Mouse (Mus musculus) adrenal gland, postnatal 14 days (tissue): ENCODE results near the gene Rnpep. TPM values are rescaled to one million over a fixed set of nuclear protein-coding genes. Genes with fewer than 3 reads are reported as not detected.
A peak's percentile ranks its signal among the peaks of the same experiment; 100 is the strongest.
"Not testable (repeated sequence)": the region's sequence is repeated elsewhere in the genome, so short reads cannot be mapped to it uniquely, and the experiment has no call there.

Experiments used
- DNase-seq: peaks from one replicate; pipeline ENCODE4 v3.0.0; 2021; ENCODE audit warnings: mixed read lengths
- total RNA-seq: library from RNA; stranded (reverse); gene quantifications from 2 replicates; pipeline ENCODE4 v1.2.3, GENCODE M21; 2021

Rnpep gene
- total RNA-seq, 1 experiment from 2014 or later: 46.8 TPM

- DNase-seq: peak; percentile 88
These were observed 24.8 kb downstream of the Rnpep start for GRCm38 (mm10) chr1:135259128-135259436.

- peak; percentile 77 for DNase-seq
These were observed 25.3 kb downstream of the Rnpep start, which contains the start of gene Elf3 for GRCm38 (mm10) chr1:135258380-135259127. Gene Elf3, minus strand, starts transcription at chr1:135258568.

GRCm38 (mm10) chr1:135256299-135256698 lies 27.6 kb downstream of the Rnpep start:
- DNase-seq: peak; percentile 42

DNA sequence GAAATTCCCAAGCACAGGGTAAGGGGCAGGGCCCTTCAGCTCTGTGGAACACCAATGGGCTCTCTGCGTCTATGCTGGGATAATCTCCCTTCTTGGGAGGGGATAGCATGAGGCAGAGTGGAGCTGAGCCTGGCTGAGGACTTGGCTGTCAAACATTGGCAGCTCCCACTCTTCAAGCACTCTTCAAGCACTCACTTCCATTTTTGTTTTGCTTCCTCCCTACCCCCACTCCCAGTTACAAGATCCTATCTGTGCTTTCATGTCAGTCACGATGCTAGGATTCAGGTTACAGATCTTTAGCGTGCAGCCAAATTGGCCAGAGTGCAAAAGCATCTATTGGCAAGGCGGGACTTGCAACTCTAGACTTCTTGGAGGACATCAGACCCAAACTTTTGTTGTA lies 31.0 kb downstream of the Rnpep start:
- no peak for DNase-seq

DNA sequence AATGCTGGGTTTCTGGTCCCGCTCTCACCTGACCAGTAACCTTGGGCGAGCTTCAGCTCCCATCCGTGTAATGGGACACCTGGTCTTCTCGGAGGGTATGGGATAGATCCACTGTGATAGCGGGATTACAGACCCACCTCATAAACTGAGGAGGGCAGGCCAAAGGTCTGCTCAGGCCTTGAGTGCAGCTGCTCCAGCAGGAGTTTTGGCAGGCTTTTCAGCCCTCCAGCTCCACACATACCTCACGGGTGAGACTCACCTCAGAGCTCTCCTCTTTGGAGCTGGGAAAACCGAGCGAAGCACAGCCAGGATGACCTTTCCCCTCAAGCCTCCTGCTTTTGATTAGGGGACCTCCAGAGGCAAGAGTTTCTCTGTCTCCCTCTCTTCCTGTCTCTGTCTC lies 32.5 kb downstream of the Rnpep start:
- DNase-seq: no peak

- DNase-seq: no peak
These were observed 33.2 kb downstream of the Rnpep start for GRCm38 (mm10) chr1:135250706-135251105.

- peak; percentile 49 for DNase-seq
These were observed 35.4 kb downstream of the Rnpep start for GRCm38 (mm10) chr1:135248434-135248850.

- DNase-seq: no peak
These were observed 39.9 kb downstream of the Rnpep start for GRCm38 (mm10) chr1:135244014-135244413.

GRCm38 (mm10) chr1:135240206-135240605 lies 43.7 kb downstream of the Rnpep start:
- not testable (repeated sequence) for DNase-seq

GRCm38 (mm10) chr1:135237131-135237851 lies 46.6 kb downstream of the Rnpep start:
- DNase-seq: peak; percentile 78

DNA sequence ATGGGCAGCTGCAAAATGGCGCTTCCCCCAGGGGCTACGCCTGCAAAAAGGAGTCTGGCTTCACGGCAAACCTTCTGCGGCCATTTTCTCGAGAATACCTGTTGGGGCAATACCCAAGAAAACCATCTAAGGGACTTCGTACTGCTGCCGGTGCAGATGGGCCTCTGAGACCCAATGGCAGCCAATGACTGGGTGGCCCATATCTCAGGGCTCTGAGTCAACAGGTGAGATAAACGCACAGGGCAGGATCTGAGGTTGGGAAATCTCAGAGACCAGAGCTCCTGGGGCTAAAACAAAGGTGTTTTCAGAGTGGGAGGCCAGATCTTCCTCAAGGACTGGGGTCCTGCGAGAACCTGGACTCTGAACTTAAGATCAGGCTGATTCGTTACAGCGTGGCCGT lies 49.1 kb downstream of the Rnpep start:
- no peak for DNase-seq

GRCm38 (mm10) chr1:135233961-135234360 lies 49.9 kb downstream of the Rnpep start:
- no peak for DNase-seq

DNA sequence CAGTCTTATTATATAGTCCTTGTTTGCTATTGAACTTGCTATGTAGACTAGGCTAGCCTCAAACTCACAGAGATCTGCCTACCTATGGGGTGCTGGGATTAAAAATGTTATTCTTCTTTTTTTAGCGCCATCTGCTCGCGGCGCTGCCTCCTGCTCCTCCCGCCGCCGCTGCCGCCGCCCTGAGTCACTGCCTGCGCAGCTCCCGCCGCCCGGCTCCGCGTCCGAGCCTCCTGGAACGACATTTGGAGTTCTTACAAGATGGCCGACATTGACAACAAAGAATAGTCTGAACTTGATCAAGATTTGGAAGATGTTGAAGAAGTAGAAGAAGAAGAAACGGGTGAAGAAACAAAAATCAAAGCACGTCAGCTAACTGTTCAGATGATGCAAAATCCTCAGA lies 52.0 kb downstream of the Rnpep start:
- DNase-seq: not testable (repeated sequence)

DNA sequence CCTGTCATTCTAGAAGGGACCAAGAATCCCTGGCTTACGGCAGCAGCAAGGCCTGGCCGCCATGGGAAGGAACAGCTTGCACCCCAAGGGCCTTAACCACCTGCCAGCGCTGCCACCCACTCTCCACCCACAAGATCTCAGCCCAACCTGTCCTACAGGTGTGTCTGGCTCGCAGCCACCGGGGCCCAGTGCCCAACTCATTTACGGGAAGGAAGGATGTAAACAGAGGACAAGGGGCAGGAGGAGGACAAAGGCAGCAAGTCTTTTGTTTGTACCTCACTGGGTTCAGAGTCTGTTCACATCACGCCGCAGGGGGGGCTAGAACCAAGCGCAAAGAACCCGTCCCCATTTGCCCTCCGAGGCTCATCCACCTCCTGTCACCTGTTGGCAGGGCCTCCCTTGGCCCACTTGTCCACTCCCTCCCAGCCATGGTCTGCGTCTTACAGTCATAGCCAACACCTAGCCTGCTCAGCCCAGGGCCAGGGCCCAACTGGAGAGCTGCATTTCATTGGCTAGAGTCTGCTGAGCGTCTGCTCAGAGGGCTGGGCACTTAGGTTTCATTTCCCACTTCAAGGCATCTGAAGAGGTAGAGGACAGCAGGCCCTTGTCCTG lies 56.4 kb downstream of the Rnpep start:
- no peak for DNase-seq

DNA sequence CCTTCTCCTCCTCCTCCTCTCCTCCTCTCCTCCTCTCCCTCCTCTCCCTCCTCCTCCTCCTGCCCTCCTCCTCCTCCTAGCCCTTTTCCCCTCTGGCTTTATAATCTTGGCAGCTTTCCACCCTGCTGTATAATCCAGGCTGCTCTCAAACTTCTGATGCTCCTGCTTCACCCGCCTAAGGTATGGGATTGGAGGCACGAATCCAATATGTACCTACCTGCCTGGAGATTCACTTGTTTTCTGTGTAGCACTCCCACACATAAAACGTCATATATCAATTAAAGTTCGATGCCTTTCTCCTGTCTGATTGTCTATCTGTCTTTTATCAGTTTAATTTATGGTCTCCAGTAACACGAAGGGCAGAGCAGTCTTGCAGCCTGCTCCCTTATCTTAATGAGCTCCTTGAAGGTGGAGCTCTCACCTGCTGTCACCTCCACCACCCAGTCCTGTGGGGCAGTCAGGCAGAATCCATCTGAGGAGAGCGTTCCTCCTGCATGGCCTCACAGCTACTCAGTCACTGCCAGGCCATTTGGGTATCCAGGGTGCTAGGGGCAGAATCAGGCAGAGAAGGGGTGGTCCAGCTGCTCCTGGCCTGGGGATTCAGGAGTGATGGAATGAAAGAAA lies 58.8 kb downstream of the Rnpep start:
- DNase-seq: no peak

DNA sequence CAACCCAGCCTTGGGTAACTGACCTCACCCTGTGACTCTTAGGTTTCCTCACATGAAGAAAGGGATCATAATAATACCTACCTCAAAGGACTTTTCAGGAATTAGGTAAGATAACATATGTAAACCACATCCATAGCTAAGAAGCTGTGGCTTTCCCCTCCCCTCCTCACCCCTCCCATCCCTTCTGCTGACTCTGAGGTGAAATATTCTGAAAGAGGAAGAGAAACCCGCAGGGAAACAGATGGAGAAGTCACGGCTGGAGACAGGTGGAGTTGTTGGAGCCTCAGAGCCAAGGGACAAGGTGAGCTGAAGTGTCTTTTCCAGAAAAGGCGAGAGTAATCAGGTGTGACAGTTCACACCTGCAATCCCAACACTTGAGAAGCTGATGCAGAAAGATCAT lies 59.7 kb downstream of the Rnpep start:
- no peak for DNase-seq

DNA sequence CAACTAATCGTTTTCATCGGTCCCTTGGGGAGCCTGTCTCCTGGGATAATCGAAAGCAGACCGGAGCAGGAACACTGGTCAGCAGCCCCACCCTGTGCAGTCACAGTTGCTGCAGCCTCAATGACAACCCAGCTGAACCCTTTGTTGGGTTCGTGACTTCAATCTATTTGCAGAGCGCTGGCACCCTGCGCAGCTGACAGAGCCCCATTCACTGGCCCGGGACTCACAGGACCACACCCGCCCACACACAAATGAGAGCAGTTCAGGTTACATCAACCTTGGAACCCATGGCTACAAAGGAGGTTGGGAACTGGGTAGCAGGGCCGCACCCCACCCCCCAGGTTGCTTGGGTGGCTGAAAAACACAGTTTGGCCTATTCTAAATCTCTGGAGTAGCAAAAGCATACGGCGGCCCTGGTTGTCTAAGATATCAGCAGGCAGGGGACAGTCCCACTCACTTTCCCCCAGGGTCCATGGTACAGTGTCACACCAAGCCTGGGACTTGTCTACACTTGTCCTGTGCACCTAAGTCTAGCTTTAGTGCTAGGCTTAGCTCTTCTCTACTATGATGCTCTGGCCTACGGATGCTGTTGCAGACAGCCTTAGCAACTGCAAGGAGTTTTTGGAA lies 66.2 kb downstream of the Rnpep start:
- DNase-seq: no peak

DNA sequence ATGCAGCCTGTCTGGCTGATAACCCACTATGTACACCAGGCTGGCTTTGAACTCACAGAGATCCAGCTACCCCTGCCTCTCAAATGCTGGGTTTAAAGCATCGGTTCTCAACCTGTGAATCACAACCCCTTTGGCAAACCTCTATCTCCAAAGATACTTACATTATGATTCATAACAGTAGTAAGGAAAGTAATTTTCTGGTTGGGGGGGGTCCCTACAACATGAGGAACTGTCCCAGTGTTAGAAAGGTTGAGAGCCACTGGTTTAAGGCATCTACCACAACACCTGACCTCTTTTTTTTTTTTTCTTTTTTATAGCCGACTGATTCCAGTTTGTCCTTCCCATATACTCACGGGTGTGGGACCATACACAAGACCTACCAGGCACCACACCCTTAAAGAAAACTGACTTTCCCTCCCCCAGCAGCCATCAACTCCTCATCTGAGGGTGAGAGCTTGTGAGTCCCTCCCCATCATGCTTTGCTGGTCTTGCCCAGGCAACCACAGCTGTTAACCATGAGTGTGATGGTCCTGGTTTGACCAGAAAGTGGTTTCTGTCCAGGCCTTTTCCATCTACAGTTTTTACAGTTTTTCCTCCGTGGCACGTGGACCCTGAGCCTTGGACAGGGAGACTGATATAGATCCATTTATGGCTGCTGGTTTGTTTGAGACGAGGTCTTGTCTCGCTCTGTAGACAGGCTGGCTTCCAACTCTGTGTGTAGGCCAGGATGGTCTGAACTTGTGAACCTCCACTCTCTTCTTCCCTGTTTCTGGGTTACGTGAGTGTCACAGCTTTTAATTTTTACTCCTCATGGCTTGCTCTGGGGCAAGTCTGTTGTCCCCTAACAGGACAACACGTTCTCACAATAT lies 69.9 kb downstream of the Rnpep start:
- no peak for DNase-seq
